Mouse (Mus musculus) 3134 (cell line): ENCODE measurements at regions not wholly inside any gene's neighbourhood (a gene's known extent, or its start where the extent isn't known, plus 50 kb on each side); places are given as distances from the start of the nearest gene placed in this dataset.

Experiments
- DNase-seq: peaks from one replicate; pipeline ENCODE4 v3.0.0-alpha.2; 2011; ENCODE audit warnings: low spot score; ENCODE audit not compliant: insufficient read length; ENCODE audit errors: extremely low read depth

GRCm38 (mm10) chr9:43929312-43930036, 113.7 kb upstream of the Thy1 start:
- peak; percentile 55 for DNase-seq

GRCm38 (mm10) chr9:43930037-43930404, 113.2 kb upstream of the Thy1 start:
- DNase-seq, result no peak

DNA sequence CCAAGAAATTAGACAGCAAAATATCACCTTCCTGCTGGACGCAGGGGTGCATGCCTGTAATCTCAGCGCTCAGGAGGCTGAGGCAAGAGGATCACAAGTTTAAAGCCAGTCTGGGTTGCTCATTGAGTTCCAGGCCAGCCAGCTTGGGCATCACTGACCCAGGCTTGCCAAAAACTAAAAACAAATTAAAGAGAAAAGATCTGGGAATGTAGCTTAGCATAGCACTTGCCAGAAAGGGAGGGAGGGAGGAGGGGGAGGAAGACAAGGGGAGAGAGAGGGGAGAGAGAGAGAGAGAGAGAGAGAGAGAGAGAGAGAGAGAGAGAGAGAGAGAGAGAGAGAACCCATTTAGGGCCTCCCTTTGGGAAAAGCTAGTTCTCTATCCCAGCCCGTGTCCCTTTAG, 112.7 kb upstream of the Thy1 start:
- no peak for DNase-seq

DNA sequence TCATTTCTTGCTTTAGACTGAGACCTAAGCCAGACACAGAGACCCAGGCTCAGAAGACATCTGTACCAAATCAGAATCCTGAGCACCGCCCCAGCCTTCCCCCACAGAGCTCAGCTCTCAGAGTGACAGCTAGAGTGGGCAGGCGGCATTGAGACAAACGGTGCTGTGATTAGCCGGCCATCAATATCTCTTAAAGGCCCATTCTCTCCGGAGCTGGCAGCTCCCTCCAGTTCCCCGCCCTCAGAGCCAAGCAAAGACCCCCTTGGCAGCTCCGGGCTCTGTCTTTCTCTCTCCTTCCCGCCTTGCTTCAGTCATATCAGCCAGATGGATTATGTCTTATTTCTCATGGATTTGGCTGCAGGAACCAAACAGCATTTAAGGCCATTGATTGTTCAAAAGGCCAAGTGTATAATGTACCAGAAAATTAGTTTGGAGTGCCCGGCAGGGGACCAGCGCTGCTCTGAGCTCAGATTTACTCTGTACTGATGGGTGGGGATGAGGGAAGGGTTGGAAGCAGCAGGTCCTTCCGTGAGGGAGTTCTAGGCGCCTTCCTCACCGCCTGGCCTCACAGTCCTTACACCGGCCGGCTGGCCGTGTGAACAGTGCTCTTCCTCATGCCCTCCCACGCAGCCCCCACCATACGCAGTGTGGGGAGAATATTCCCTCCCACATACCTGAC, 109.0 kb upstream of the Thy1 start:
- DNase-seq, result no peak

GRCm38 (mm10) chr9:43934691-43935064, 108.5 kb upstream of the Thy1 start:
- DNase-seq, result no peak

DNA sequence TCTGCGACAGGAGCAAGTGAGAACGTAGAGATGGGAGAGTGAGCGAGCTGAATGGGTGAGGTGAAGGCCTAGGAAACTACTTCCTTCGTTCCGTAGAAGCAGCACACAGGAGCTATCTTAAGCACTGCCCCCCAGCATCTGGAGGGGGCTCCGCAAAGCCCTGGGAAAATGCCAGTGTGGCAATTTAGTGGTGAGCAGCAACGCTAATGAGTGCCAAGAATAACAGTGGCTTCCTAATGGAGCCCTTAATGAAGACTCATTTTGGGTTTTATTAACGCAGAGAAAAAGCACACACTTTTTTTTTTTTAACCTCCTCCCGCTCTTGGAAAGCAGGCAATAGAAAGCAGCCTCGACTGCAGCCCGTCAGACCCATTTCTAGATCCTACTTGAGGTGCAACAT, 103.8 kb upstream of the Thy1 start:
- no peak for DNase-seq

DNA sequence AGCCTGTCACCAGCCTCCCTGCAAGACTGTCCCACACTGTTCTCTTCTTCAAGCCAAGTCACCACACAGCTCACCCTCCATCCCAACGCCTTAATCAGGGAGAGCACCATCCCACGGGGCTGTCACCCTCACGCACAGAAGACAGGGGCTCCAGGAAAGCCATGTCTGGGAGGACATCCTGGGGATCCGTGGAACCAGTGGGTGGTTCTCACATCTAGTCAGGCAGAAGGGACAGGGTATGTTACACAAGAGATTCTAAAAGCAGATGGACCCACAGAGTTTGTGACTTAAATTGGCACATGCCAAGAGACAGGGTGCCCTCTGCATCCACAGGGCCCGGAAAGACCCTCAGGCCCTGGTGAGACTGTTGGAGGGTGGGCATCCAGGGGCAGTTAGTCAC, 101.0 kb upstream of the Thy1 start:
- DNase-seq, result no peak

DNA sequence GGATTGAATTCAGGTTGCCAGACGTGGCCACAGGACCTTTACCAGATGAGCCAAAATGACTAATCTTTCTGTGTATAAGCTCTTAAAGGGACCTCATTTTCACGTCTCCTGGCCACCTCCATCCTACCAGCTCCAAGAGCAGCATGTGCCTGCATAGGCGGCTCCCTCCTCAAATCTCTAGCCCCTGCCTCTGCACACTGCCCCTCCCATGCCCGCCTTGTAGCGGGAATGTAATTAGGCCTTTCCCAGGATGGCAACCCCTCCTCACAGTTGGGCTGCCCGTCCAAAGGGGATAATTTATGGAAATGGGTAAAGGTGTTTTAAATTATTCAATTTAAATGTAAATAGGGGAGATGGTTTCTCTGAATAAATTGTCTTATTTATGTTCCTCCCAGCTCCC, 99.7 kb upstream of the Thy1 start:
- DNase-seq, result no peak

DNA sequence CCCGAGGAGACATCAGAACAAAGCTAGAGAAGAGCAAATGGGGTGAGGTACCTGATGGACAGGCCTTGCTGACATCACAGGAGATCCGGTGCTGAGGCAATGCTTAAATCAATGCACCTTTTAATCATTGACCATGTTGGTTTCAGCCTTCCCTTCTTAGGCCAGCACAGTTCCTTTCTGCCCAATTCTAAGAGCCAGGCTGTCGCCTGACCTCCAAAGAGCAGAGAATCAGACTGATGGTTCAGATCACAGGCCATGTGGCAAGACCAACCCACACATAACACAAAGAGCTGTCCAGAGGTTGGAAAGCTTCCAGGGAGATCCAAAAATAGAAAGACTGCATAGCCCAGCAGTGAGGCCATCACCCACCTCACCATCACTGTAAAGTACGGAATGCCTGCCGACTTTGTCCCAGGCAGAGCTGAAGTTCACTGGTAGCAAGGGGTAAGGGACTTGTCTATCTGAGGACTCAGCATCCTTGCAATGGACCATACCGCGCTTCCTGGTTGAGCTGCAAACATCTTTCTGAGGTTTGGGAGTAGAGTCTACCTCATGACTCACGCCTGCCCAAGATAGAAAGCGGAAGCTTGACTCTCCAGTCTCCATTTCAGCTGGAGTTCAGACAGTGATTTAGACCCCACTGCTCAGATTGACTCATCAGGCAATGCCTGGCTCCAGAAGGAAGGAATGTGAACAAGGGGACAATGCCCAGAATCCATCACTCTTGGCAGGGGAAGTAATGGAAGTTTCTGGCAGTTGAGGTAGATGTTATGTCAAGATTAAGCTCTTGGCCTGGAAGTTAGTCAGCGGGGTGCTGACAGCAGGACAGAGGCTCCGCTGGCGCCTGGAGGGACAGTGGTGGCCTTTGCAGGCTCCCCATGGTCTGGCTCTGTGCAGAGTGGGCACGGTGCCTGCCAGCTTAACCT, 98.1 kb upstream of the Thy1 start:
- DNase-seq, result peak; percentile 90

GRCm38 (mm10) chr9:43945997-43946649, 97.1 kb upstream of the Thy1 start:
- DNase-seq, result peak; percentile 57

- DNase-seq, result peak; percentile 73
These were observed 96.1 kb upstream of the Thy1 start for GRCm38 (mm10) chr9:43947089-43947488.

DNA sequence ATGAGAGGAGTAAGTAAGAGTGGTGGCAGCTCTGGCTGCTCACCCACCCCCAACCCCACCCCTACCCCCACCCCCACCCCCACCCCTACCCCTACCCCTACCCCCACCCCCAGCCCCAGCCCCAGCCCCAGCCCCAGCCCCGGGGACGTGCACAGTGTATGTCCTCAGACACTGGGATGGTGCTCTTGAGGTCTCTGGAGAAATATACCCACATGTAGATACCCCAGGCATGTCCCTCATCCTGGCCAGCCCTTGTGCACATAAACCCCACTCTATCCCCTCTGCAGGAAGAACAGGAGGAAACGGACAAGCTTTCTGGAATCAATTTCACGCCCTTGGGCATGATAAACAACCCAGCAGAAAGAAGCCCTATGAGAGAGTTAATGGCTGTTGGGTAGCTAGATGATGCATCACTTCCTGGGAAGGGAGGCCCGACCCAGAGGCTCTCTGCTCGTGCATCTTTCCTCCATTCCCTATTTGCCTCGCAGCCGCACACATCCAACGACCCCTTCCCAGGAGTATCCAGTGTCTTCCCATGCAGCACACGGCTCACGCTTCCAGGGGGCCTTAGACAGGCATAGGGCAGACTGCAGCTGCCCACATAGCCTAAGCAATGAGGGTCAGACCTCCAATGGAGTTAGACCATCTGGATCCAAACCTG, 95.6 kb upstream of the Thy1 start:
- no peak for DNase-seq

DNA sequence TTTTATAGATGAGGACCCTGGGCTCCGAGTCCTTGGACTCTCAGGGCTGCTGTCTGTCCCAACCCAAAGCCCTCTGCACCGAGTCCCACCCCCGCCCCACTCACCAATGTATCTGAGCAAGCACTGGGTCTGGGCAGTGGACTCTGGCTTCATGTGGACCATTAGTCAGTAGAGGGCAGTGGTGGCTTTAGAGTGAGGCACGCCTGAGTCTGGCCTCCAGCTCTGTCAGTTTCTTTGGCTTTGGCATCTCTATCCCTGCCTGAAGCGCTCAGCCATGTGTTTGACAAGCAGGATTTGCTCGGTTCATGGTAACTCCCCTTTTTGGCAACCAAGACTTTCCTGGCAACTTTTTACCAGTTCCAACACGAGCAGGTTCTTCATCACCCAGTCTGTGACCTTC, 90.1 kb upstream of the Thy1 start:
- peak; percentile 55 for DNase-seq

GRCm38 (mm10) chr9:43959541-43959940, 83.6 kb upstream of the Thy1 start:
- DNase-seq, result no peak

DNA sequence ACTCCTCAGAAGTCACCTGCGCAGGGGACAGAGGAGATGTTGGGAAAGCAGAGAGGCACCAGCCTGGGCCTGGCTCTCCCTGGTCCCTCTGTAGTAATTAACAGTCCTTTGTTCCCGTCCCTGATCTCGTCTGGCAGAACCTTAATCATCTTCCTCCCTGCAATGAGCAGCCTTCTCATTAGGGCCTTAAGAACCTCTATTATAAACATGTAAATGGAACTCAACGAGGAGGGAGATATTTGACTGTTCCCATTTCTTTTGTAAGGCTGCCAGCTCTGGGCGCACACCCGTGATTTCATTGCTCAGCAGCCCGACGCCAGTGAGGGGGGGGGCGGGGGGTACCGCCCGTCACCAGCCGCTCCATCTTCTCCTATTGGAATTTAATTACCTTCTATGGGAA, 81.8 kb upstream of the Thy1 start:
- no peak for DNase-seq

DNA sequence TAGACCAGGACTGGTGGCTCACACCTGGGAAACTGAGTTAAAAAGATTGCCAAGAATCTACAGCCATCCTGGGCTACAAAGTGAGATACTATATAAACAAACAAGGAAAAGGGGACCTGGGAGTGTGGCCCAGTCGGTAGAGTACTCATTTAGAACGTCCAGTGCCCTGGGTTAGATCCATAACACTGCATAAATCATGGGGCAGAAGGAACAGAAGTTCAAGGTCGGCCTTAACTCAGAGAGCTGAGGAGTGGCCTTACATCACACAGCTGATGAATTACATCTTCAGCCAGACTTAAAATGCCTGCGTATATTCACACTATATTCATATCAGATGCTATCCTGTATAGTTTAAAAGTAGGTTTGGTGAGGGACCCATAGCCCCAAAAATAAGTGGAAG, 78.0 kb upstream of the Thy1 start:
- DNase-seq, result no peak

DNA sequence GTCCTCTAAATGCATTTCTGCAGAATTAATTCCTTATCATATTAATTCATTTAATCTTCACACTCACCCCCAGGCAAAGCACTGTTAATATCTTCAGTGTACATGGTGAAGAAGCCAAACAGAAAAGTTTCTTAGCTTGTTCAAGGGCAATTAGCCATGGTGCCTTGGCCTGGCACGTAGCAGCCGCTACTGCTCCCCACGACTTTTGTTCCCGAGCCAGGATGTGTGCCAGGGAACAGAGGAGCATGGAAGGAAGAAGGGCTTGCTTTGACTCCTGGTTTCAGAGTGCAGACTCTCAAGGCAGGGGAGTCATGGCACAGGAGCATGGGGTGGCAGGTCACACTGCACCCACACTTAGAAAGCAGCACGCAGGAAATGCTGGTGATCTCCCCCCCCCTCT, 77.4 kb upstream of the Thy1 start:
- DNase-seq, result no peak

DNA sequence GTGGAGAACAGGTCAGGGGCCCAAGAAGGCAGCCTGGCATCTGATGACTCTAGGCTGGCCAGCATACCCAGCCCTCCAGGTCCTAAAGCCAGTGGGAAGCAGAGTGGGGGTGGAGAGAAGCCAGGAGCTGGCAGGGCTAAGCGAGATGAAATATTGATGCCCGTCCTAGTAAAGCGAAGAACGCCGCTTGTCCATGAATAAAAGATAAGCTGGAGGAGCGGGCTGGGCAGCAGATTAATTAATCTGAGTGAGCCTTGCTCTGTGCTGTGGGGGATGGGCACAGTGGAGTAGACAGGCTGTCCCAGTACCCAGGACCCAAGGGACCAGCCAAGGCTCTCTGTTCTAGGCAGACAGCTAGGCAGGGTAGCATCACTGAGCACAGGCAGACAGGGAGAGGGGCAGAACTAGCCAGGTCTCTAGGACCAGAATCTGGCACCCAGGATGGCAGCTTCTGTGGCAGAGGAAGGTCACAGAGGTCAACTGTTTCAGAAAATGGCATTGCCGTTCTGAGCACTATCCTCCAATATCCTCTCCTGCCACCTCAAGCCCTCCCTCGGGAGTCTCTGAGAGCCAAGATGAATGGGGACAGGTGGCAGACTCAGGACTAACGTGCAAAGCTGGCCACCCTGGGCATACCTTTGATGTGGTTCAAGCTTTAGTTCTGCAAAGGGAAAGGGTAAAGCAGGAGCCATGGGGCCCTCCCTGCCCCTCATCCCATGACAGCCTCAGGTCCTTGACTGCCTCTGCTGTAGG, 73.0 kb upstream of the Thy1 start:
- no peak for DNase-seq

GRCm38 (mm10) chr9:43970858-43971257, 72.3 kb upstream of the Thy1 start:
- no peak for DNase-seq

DNA sequence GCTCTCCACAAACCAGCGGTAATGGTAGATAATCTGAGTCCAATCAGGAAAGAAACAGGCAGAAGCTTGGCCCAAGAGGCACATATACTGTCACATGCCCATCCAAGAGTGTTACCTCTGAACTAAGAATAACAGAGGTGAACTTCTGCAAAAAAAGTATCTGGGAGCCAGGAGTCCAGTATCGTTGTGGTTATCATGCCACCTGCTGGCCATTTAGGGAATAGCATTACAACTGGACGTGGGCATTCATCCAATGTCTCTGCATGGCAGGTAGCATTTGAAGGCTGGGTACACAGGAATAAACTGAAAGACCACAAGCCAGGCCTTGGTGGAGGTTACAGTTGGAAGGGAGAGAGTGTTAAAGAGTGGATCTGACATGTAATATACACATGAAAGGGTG, 70.9 kb upstream of the Thy1 start:
- DNase-seq, result no peak
